Mouse (Mus musculus): ENCODE measurements around the gene Slc1a7.

Gene Slc1a7

GRCm38 (mm10) chr4:108051687-108052274 is 83.6 kb downstream of the Slc1a7 start:
- no peak for DNase-seq (ENCODE audit: low read depth, low spot score)

GRCm38 (mm10) chr4:108052673-108053072 is 84.5 kb downstream of the Slc1a7 start:
- no peak for DNase-seq (ENCODE audit: low read depth, low spot score)

GRCm38 (mm10) chr4:108055873-108056272 is 87.7 kb downstream of the Slc1a7 start:
- no peak for DNase-seq (ENCODE audit: low read depth, low spot score)

GRCm38 (mm10) chr4:108057247-108057646 is 89.1 kb downstream of the Slc1a7 start:
- DNase-seq (ENCODE audit: low read depth, low spot score) = no peak

- DNase-seq (ENCODE audit: low read depth, low spot score) = no peak
Measured at GRCm38 (mm10) chr4:108058166-108058565, 90.0 kb downstream of the Slc1a7 start.

GRCm38 (mm10) chr4:108059601-108060379 is 91.7 kb downstream of the Slc1a7 start:
- DNase-seq (ENCODE audit: low read depth, low spot score) = no peak

- no peak for DNase-seq (ENCODE audit: low read depth, low spot score)
Measured at GRCm38 (mm10) chr4:108060774-108061173, 92.6 kb downstream of the Slc1a7 start.

GRCm38 (mm10) chr4:108062524-108062923 is 94.4 kb downstream of the Slc1a7 start:
- no peak for DNase-seq (ENCODE audit: low read depth, low spot score)
